Mouse (Mus musculus) liver, embryonic 11.5 days (tissue): ENCODE data around the gene Zmat3. TPM values are rescaled to one million over a fixed set of nuclear protein-coding genes. Genes with fewer than 3 reads are reported as not detected.

Experiments
- polyA plus RNA-seq: library from polyadenylated mRNA; unstranded; fragments of >200 nt; fragmentation: Nextera tagmentation; extraction: Ambion mirVana; gene quantifications from 2 replicates; pipeline ENCODE4 v1.2.1, GENCODE M21; 2014

Gene Zmat3
- polyA plus RNA-seq, 1 experiment from 2014 or later, result 2.8 TPM

Other genes with a start within 250 kb of the Zmat3 start
- gene Pik3ca, start 31.7 kb upstream of the Zmat3 start, polyA plus RNA-seq, result 8.0 and 9.1 TPM in 2 replicates
- gene Kcnmb3, start 126.2 kb upstream of the Zmat3 start, polyA plus RNA-seq, result 0.29 TPM in 1 of 2 replicates, not detected in the other
- gene Zfp639, start 144.2 kb upstream of the Zmat3 start, polyA plus RNA-seq, result 56.5 and 59.8 TPM in 2 replicates
- gene Mfn1, start 163.5 kb upstream of the Zmat3 start, polyA plus RNA-seq, result 32.7 and 36.6 TPM in 2 replicates